Mouse (Mus musculus) stomach, postnatal 0 days (tissue): Measurements from ENCODE around the gene Aldh3b2. TPM values are rescaled to one million over a fixed set of nuclear protein-coding genes. Genes with fewer than 3 reads are reported as not detected.

Source experiments
- ATAC-seq: fragments of 200-750 bp; cut with Nextera tagmentation; 2 replicates; pipeline ENCODE4 v1.8.0; 2017; ENCODE audit not compliant: low FRiP score, low TSS enrichment
- DNase-seq: peaks from one replicate; pipeline ENCODE4 v3.0.0-alpha.2; 2016; ENCODE audit warnings: low spot score
- H3K27ac ChIP-seq: fragments of 300-500 bp; sonication (generic); replicated peaks from 2 replicates; pipeline ENCODE4 v1.5.1; 2014; ENCODE audit warnings: mild to moderate bottlenecking, control low read depth
- H3K27me3 ChIP-seq: fragments of 300-500 bp; sonication (generic); 2 replicates; pipeline ENCODE4 v1.6.1; 2014; ENCODE audit warnings: low read length; ENCODE audit not compliant: control insufficient read depth, insufficient read depth
- H3K36me3 ChIP-seq: fragments of 300-500 bp; sonication (generic); 2 replicates; pipeline ENCODE4 v1.6.1; 2014; ENCODE audit warnings: low read length, mixed read lengths; ENCODE audit not compliant: control insufficient read depth, insufficient read depth
- H3K4me1 ChIP-seq: fragments of 300-500 bp; sonication (generic); replicated peaks from 2 replicates; pipeline ENCODE4 v1.6.1; 2014; ENCODE audit warnings: antibody characterized with exemption; ENCODE audit not compliant: control insufficient read depth, insufficient read depth
- H3K4me2 ChIP-seq: fragments of 300-500 bp; sonication (generic); replicated peaks from 2 replicates; pipeline ENCODE4 v1.6.1; 2014; ENCODE audit warnings: low read depth, mild to moderate bottlenecking, control low read depth, moderate library complexity
- H3K4me3 ChIP-seq: fragments of 300-500 bp; sonication (generic); 2 replicates; pipeline ENCODE4 v1.5.1; 2014; ENCODE audit warnings: low read depth, low read length, control low read depth
- H3K9ac ChIP-seq: fragments of 300-500 bp; sonication (generic); 2 replicates; pipeline ENCODE4 v1.6.1; 2014; ENCODE audit warnings: mild to moderate bottlenecking, low read length, control low read depth, mixed read lengths
- H3K9me3 ChIP-seq: fragments of 300-500 bp; sonication (generic); 2 replicates; pipeline ENCODE4 v1.6.1; 2016; ENCODE audit warnings: low read length; ENCODE audit not compliant: control insufficient read depth
- CTCF ChIP-seq: IDR thresholded peaks from 2 replicates; pipeline ENCODE4 v1.5.1; 2016; ENCODE audit warnings: antibody characterized with exemption, low read depth, mild to moderate bottlenecking, moderate library complexity
- EP300 ChIP-seq: optimal IDR thresholded peaks from 2 replicates; pipeline ENCODE3; 2016; ENCODE audit warnings: antibody characterized with exemption
- WGBS: fragments of 180-500 bp; shearing (Covaris S2); extraction: QIAGEN DNeasy Blood & Tissue Kit; methylation state at CpG from one replicate; pipeline ENCODE4 v1.1.7; 2014; 5-methylcytosine and 5-hydroxymethylcytosine counted together
- polyA plus RNA-seq: library from polyadenylated mRNA; unstranded; fragments of >200 nt; fragmentation: Nextera tagmentation; extraction: Ambion mirVana; gene quantifications from 2 replicates; pipeline ENCODE4 v1.2.1, GENCODE M21; 2015

Aldh3b2 gene
- polyA plus RNA-seq, 1 experiment from 2014 or later, result 75.8 TPM

- Histone ChIP-seq H3K9me3 (no peaks in the 10 kb centered on the region), H3K9ac (no peak overlapping the region)
- 94% methylated on average over 5 of the region's 5 CpGs for WGBS
These were observed 39.0 kb downstream of the Aldh3b2 start for GRCm38 (mm10) chr19:4011086-4011485.

GRCm38 (mm10) chr19:4012432-4013022 is 40.4 kb downstream of the Aldh3b2 start, which contains the start of gene Ndufv1:
TSS of gene Ndufv1 (minus strand) at chr19:4012806.
- Histone ChIP-seq H3K27me3 (no peaks in the 10 kb centered on the region), H3K4me2 (peak within 1 kb of the TSS; percentile 68), H3K36me3 (no peaks in the 10 kb centered on the region), H3K4me3 (peak within 1 kb of the TSS; percentile 81), H3K9ac (peak within 1 kb of the TSS; percentile 80), H3K27ac (peak within 1 kb of the TSS; percentile 65), H3K4me1 (no peaks in the 10 kb centered on the region; the same call in 1 of the 2 replicates), H3K9me3 (no peaks in the 10 kb centered on the region)
- TF ChIP-seq EP300 (no peak), CTCF (peak; percentile 96)
- ATAC-seq (peak; percentile 99), DNase-seq (peak; percentile 98)
- 0% methylated on average over 45 of the region's 45 CpGs for WGBS

More at GRCm38 (mm10) chr19:4011086-4011485, 39.0 kb downstream of the Aldh3b2 start:
- peaks cover 6% of the 10 kb centered on the region; the same call in 1 of the 2 replicates for H3K36me3 ChIP-seq
- H3K4me1 ChIP-seq, result no peaks in the 10 kb centered on the region; the same call in 1 of the 2 replicates
- no peak overlapping the region for H3K27ac ChIP-seq
- ATAC-seq (no peak), DNase-seq (no peak)
- no peak for TF ChIP-seq CTCF
- no peak for TF ChIP-seq EP300
- no peaks in the 10 kb centered on the region for H3K27me3 ChIP-seq
- H3K4me3 ChIP-seq, result no peak overlapping the region
- no peak overlapping the region for H3K4me2 ChIP-seq

- Histone ChIP-seq H3K4me3 (peak overlapping the region; percentile 81), H3K27ac (0 out of 2 replicates have a peak overlapping the region, but pooled peaks have one; percentile 35), H3K36me3 (no peaks in the 10 kb centered on the region), H3K27me3 (no peaks in the 10 kb centered on the region), H3K9me3 (no peaks in the 10 kb centered on the region), H3K4me1 (no peaks in the 10 kb centered on the region; the same call in 1 of the 2 replicates), H3K9ac (peak overlapping the region; percentile 55; the same call in 1 of the 2 replicates), H3K4me2 (peak overlapping the region; percentile 50)
- DNase-seq (no peak), ATAC-seq (no peak)
- TF ChIP-seq CTCF (no peak), EP300 (no peak)
- 11% methylated on average over 9 of the region's 9 CpGs for WGBS
These were observed 40.9 kb downstream of the Aldh3b2 start for GRCm38 (mm10) chr19:4013066-4013465.

- DNase-seq, result no peak
These were observed 42.7 kb downstream of the Aldh3b2 start for GRCm38 (mm10) chr19:4014802-4015201.

GRCm38 (mm10) chr19:4015635-4016034 is 43.5 kb downstream of the Aldh3b2 start:
- TF ChIP-seq EP300 (no peak), CTCF (no peak)
- no peak for DNase-seq
- Histone ChIP-seq H3K27ac (no peak overlapping the region), H3K9ac (no peak overlapping the region), H3K36me3 (no peaks in the 10 kb centered on the region), H3K9me3 (no peaks in the 10 kb centered on the region), H3K4me2 (no peak overlapping the region), H3K27me3 (no peaks in the 10 kb centered on the region), H3K4me1 (no peaks in the 10 kb centered on the region; the same call in 1 of the 2 replicates), H3K4me3 (no peak overlapping the region)
- WGBS, result 65% methylated on average over 5 of the region's 5 CpGs
- ATAC-seq, result no peak

More at GRCm38 (mm10) chr19:4014802-4015201, 42.7 kb downstream of the Aldh3b2 start:
- H3K27me3 ChIP-seq, result no peaks in the 10 kb centered on the region
- H3K4me2 ChIP-seq, result no peak overlapping the region
- no peak for ATAC-seq
- H3K27ac ChIP-seq, result no peak overlapping the region
- TF ChIP-seq CTCF (no peak), EP300 (no peak)
- H3K9ac ChIP-seq, result no peak overlapping the region
- H3K9me3 ChIP-seq, result no peaks in the 10 kb centered on the region
- no peaks in the 10 kb centered on the region for H3K36me3 ChIP-seq
- no peaks in the 10 kb centered on the region; the same call in 1 of the 2 replicates for H3K4me1 ChIP-seq
- no peak overlapping the region for H3K4me3 ChIP-seq

- DNase-seq, result no peak
- H3K36me3 ChIP-seq, result no peaks in the 10 kb centered on the region
- H3K4me3 ChIP-seq, result no peak overlapping the region
- no peaks in the 10 kb centered on the region for H3K4me1 ChIP-seq
- no peak for ATAC-seq
- WGBS, result 42% methylated on average over 10 of the region's 10 CpGs
- peak overlapping the region; percentile 53 for H3K27ac ChIP-seq
- TF ChIP-seq CTCF, result no peak
- no peak for TF ChIP-seq EP300
- H3K4me2 ChIP-seq, result no peak overlapping the region
- no peaks in the 10 kb centered on the region for H3K27me3 ChIP-seq
- H3K9me3 ChIP-seq, result no peaks in the 10 kb centered on the region
- no peak overlapping the region for H3K9ac ChIP-seq
These were observed 45.9 kb downstream of the Aldh3b2 start for GRCm38 (mm10) chr19:4017921-4018587.
